Mouse (Mus musculus): ENCODE measurements around the gene D430041D05Rik.
A peak's percentile ranks its signal among the peaks of the same experiment; 100 is the strongest.

D430041D05Rik gene

DNA sequence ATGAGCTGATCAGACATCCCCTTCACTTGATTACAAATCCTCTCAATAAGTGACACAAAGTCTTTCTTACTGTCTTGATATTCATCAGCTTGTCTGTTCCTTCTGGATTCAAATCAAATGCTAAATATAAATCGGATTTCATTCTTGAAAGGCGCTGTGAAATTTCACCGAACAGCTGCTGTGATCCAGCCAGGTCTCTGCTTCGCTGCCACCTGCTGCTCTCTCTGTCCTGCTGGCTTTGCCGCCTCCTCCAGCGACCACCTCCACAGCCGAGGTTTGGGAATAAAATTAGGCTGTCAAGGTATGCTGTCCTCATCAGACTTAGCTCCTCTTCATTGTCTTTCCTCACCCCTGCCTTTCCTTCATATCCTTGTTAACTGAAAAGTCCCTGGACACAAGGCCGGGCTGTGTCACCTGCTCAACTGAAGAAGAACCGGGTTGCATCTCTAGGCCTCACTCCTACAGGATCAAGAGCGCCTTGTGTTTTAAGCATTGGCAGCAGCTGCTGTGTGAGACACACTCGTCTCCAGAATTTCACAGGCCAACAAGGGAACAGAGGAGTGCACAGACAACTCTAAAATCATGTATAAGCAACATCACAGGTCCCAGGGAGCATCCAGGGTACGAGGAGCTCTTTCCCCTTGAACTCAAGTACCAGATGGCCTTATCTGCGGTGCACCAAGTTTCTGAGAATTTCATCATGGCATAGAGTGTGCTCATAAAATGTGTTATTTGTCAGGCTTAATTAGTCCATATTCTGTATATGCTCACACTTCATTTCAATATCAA lies 59.2 kb downstream of the D430041D05Rik start:
- no peak for DNase-seq (ENCODE audit: low spot score in 2 of 2)

DNA sequence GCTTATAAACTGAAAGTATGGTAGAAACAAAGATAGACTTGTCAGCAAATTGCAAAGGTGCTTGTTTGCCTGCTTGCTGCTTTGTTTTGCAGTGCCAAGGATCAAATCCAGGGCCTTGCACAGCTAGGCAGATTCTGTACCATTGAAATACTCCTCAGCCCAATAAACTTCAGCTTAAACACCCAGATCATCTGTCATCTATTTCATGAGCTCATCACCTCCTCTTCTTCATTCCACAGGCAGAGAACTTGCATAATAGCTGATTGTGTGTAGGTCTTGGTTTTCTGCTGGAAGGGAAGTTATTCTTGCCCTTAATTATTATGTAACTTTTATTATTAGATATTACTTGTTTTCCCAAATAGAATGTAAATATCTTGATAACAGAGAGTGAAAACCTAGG lies 73.2 kb downstream of the D430041D05Rik start:
- DNase-seq (ENCODE audit: low spot score in 2 of 2): no peak

DNA sequence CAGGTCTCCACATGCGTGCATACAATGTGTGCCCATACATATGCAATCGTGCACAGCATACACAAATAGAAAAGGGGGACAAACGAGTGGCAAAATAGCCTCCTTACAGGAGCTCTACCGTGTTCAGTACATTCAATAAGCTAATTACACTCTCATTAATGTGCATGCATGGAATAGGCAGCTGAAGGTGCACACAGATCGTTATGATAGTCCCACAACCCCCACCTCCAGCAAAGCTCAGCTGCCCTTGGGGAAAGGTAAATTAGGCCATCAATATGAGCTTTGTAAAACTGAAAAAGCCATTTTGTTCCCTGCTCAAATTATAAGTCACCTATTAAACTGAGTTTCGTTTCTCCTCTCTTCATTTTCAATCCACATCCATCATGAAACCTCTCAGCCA lies 75.0 kb downstream of the D430041D05Rik start:
- DNase-seq (ENCODE audit: low spot score in 2 of 2): no peak

DNA sequence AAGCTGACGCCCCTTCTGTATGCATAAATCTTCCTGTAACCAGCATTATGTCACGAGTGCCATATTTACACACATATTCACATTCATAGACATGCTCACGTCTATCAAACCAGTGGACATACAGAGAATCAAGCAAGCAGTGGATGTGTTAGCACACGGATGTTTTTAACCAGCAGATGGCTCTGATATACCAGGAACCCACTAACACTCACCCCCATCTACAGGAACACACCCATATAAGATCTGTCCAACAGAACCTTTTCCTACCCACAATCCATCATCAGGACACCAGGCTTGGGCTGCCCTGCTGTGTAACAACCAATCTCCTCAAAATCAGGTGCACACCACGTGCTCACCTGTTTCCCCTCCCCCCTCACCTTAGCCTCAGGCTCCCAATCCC lies 76.9 kb downstream of the D430041D05Rik start:
- no peak for DNase-seq (ENCODE audit: low spot score in 2 of 2)

DNA sequence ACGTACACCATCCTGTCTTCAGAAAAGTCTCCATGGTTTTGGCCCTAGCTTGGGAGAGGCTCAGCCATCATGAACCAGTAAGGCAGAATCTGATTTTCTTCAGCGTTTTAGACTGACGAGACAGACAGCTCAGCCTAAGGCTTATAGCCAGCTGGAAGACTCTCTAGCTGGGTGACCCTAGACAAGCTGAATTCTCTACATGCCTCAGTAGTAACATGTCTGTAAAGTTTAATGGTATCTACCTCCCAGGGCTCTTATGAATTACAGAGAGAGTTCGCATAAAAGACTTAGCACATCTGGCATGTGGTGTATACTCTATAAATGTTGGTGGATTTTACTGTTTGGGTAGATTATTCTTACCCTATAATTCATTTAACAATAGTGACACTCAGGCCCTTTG lies 78.1 kb downstream of the D430041D05Rik start:
- DNase-seq (ENCODE audit: low spot score in 2 of 2): no peak

DNA sequence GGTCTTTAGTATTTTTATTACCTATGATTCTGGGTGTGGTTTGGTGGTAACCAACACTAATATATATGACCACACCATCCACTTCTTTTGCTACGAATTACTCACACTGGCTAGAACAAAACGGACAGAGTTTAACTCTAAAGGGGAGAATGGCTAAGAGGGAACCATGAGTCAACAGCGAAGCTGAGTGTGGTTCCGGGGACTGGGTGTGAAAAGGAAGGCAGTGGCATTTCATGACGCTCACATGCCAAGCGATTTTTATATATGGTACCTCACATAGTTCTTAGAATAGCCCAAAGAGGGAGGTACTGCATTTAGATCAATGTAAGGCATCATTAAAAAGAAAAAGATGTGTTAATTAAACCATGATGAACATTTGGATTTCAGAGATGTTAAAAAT lies 79.6 kb downstream of the D430041D05Rik start:
- no peak for DNase-seq (ENCODE audit: low spot score in 2 of 2)

DNA sequence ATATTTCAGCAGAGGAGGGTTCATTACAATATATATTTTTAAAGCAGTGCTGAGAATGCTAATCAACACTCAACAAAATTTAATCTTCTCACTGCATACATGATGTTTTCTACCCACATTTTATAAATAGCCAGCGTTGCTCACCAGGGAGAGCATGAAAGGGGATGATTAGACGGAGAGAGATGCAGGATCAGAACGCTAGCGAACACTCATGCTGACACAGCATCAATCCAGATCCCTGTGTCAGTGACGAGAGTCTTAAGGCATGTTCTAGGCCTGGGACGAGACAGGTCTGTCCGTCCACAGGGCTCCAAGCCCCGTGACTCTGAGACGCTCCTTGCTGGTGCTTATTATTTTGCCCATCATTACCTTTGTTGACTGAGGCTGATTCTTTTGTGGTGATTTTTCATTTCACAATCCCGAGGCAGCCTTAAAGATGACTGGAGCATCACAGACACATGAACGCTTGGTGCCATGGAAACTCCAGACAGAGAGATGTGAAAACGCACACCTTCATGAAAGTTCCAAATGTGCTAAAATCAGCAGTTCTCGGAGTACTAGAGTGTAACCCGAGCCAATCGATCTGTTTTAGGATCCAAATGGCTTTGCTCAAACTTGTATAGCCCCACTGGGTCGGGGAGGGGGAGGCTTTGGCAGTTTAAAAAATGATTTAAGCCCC lies 83.6 kb downstream of the D430041D05Rik start:
- peak in 1 of 2 experiments; percentile 47 for DNase-seq (ENCODE audit: low spot score in 2 of 2)

DNA sequence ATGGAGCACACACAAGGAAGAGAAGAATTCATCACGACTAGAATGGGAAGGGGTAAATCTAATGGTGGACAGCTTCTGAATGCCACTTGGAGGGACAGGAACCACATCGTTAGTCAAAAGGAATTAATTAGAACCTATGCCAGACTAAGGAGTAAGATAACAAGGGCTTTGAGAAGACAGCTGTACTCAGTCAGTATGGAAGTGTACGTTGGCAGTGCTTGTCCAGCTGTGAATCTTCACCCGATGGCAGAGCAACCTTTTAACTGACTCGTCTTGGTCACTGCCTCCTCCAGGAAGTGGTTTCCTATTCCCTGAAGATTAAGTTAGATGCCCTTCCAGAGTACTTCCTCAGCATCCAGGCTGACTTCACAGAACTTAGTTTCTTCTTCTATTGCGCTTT lies 87.0 kb downstream of the D430041D05Rik start:
- no peak for DNase-seq (ENCODE audit: low spot score in 2 of 2)

DNA sequence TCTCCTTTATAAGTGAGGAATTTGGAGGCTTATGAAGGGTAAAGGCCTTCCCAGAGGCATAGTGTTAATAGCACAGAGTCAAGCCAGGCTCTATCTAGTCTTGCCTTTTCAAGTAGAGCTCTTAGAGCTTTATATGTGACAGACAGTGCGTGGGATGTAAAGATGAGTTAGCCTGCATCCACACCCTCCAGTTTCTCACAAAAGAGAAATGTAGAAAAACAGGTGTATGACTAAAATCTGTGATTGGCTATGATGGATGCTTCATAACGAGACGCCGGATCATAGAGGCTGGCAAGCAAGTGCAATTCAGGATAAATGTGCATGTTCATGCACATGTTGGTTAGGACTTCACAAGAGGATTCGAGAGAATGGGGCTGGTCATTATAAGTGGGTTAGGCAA lies 87.5 kb downstream of the D430041D05Rik start:
- DNase-seq (ENCODE audit: low spot score in 2 of 2): no peak

DNA sequence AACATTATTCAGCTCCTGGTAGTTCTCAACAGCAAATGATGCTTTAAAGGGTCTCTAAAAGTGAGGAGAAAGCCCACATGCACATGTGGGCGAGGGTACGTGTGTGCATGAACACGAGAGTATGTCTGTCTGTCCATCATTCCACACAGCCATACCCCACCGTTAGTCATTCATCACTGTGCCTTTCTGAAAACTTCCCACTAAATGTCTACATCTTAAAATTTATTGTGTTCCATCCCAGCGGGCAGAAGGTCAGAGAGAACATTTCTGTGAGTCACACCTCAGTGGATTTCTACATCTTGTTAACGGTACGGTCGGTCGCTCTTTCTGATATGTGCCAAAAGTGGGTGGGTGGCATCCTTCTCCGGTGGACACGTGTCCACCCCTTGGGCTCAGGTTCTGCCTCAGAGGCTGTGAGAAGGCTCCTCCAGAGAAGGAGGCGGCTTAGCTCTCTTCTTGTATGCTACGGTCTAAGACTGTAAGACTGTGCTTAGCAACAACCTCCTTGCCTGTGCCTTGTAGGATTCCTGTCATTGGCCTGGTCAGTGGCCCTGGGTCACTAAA lies 90.7 kb downstream of the D430041D05Rik start:
- DNase-seq (ENCODE audit: low spot score in 2 of 2): no peak

DNA sequence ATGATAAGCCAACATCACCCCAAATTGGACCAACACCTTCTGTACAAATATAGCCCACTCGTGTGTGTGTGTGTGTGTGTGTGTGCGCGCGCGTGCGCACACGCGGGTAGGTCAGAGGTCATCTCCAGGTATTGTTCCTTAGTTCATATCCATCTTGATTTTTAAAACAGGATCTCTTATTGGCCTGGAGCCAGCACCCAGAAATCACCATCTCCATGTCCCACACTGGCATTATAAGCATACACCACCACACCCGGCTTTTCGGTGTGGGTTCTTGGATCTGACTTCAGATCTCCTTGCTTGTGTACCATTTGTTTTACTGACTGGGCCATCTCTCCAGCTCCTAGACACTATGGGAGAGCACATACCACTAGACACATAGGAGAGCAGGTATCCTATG lies 91.4 kb downstream of the D430041D05Rik start:
- no peak for DNase-seq (ENCODE audit: low spot score in 2 of 2)

DNA sequence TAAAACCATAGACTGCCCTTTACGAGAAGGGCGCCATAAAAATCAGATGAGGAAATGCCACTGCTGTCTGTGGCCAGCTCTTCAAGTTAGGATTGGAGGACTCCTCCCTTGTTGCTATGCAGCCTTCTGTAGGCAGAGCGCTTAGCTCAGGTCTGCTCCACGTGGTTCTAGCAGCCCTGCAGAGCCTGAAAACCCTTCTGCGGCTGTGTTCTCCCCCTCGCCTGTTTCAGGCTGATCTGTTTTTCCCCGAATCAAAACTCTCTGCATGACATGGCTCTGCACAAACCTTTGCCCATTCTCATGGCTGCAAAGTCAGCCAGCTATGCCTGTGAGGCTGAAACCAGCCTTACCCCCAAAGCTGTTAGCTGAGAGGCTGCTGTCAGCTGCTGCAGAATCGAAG lies 91.9 kb downstream of the D430041D05Rik start:
- peak; percentile 65 to 76 for DNase-seq (ENCODE audit: low spot score in 2 of 2)

DNA sequence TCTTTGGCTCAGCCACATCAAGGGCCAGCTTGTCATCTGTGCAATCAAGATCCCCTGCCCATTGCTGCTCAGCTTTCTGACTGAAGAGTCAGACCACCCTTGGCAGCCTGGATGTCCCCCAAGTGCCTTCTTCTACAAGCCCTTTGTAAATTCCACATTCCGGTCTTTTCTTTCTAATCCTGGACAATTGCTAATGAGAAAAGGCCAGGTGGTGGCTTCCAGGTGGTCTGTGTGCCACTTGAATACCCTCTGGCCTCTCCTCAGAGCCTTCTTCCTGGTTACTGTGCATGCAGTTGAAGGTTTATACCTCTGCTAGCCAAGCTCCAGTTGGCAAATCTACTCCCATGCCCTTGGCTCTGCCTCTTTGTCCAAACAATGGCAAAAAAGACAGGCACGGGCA lies 92.6 kb downstream of the D430041D05Rik start:
- DNase-seq (ENCODE audit: low spot score in 2 of 2): no peak

DNA sequence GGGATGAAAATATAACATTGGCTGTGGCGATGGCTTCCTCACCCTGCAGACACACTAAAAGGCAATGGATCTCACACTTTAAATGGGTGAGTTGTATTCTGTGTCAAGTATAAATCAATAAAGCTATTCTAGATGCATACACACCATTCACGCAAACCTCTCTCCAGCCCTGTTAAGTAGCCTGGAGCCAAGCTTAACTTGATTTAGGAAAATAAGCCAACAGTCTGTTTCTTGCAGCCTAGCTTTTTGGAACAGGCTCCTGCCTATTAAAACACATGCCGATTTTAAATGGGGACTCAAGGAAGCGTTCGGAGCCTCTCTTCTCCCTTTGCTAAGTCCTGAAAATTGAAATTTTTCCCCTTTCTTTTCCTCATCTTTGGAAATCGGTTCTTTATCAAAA lies 93.2 kb downstream of the D430041D05Rik start:
- no peak for DNase-seq (ENCODE audit: low spot score in 2 of 2)

DNA sequence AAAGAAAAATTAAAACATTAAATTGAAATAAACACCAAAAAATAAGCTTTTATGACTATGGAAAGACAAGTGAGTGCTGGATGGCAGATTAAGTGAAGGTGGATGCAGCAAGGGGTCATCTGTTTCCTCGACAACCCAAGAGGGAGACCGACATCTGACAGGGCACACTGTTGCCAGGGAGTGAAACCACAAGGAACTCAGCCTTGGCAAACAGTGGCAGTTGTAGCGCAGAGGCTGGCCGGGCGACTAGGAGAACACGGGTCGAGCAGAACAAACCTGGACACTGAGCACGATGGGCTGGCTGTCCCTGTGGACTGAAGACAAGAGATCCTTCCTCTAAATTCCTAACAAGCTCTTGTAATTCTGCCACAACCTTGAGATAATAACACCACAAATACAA lies 94.3 kb downstream of the D430041D05Rik start:
- no peak for DNase-seq (ENCODE audit: low spot score in 2 of 2)

DNA sequence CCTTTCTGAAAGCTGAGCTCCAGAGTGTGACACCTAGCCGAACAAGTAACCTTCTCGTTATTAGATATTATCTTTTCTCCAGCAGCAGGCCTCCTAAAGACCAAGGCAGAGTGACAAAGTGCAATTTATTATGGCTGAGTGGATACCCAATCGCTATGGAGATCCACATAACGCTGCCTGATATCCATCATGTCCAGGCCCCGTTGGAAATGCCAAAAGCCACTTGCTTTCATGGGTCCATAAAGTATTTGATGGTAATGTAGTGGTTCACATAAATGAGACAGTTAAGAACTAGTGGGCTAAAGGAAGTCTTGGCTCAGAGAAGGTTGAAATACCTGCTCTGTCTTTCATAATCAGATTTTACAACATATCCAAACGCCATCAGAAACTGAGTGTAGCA lies 97.6 kb downstream of the D430041D05Rik start:
- DNase-seq (ENCODE audit: low spot score in 2 of 2): no peak

DNA sequence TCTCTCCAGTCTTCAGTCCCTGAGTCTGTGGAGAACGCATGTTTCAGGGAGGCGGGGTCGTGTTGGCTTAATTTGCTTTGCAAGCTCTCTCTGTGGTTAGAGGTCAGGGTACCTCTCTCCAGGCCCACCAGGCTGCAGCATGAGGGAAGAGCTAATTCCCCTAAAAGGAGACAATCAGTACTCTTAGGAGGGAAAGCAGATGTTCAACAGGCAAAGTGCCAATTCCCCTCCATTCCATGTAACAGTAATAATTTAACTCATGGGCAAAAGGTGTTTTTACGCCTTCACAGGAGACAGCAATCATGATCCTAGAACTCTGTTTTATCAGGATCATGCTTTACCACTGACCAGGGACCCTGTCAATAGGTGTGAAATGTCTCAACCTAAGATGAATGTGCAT lies 103.7 kb downstream of the D430041D05Rik start:
- DNase-seq (ENCODE audit: low spot score in 2 of 2): no peak

DNA sequence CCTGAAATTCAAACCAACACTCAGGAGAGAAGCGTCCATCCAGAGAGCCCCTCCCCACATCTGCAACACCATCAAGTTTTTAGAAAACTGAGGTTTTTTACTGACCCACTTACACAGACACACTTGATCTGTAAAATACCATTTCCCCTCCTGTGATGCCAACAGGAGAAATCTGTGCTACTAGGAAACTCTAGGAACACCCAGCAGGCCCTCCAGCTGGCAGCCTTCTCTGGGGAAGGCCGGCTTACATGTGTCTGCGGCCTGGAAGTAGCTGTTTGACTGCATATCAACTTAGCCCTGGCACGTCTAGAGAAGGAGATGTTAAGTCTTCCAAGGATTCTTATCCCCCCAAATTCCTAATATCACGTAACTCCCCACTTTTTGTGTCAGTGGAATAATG lies 105.1 kb downstream of the D430041D05Rik start:
- DNase-seq (ENCODE audit: low spot score in 2 of 2): no peak

DNA sequence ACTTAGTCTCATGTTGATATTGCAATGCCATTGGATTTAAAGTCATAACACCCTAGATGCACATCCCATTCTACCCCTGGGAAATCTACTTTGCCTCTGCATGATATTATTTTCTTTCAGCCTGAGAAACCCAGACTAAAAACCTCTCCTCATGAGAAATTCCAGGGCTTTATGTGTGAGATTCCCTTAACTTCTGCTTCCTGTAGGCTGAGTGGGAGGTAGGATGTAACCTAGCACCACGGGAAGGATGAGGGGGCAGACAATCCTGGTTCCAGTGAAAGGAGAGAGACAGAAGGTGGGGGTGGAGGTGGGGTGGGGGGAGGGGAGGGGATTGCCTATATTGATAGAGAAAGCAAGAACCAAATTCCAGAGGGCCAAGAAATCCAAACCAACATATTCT lies 110.9 kb downstream of the D430041D05Rik start:
- peak in 1 of 2 experiments; percentile 52 for DNase-seq (ENCODE audit: low spot score in 2 of 2)

DNA sequence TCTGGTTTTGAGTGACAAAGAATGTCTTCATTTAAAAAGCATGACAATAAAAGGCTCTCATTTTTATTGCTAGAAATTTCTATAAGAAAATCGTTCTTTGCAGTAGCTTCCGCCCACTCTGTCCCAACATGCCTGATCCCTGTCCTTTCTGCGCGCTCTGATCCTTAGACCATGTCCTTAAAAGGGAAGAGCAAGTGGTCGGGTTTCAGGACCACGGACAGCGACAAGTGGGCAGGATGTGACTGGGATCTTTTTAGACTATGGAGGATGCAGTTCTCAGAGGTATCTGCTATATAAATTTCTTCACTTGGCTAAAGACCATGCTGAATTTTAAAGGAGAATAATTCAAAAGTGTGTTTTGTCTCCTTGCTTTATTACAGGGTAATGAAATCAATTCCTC lies 111.7 kb downstream of the D430041D05Rik start:
- DNase-seq (ENCODE audit: low spot score in 2 of 2): no peak

DNA sequence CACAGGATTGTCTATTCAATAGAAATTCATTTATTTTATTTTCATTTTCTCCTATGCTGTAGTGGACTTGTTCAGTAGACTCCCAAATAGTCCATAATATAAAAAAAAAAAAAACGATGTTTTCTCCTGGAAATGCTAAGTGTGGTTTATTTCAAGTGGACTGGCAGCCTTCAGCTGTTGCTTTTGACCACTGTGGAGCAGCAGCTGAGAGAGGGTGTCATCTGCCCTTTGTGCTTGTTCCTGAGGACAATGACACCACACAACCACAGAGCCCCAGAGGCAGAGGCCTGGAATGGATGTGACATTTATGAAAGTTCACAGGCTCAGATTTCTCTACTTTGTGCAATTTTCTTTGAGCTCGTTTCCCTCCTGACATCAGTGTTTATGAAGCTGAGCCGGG lies 124.0 kb downstream of the D430041D05Rik start:
- no peak for DNase-seq (ENCODE audit: low spot score in 2 of 2)

DNA sequence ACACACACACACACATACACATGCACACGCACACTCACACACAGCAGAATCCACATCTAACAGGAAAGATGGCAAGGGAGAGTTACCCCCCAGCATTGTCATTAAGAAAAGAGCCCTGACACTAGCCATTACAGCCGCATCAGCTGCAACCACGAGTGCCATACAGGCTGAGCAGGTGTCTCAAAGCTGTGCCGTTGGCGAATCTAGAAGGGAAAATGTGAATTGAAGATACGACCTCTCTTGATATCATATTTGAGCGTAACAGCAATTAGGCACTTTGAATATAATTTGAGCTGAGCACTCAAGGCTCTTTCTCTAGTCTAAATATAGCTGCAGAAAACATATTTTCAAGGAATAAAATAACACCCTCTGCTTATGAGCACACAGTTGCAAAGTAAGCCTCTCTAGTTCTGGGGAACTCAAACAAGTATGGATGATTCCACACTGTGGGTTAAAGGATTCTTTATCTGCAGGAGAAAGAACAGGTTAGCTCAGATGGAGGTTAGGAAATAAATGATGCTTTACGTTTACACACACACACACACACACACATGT lies 127.3 kb downstream of the D430041D05Rik start:
- DNase-seq (ENCODE audit: low spot score in 2 of 2): no peak

DNA sequence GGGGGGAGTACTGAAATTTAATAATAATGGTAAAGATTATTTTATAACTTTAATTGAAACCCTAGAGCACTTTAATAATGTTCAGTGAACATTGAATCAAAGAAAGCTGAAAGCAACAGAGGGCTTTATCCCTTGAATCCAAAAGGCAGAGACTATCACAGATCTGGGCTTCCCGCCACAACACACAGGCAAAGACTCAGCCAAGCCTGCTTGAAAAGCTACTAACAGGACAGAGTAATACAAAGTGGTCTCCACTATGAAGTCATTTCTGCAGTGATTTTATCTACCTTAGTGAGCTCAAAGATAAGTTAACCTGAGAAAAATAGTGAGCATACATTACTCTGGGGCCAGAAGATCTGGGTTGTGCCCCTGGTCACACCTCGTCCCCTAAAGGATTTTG lies 128.0 kb downstream of the D430041D05Rik start:
- no peak for DNase-seq (ENCODE audit: low spot score in 2 of 2)

Measured in right cerebral cortex, postnatal 36 days (tissue).